Mouse (Mus musculus) ES-Bruce4 (cell line): ENCODE measurements around the gene Zswim7. TPM values are rescaled to one million over a fixed set of nuclear protein-coding genes. Genes with fewer than 3 reads are reported as not detected.
"Not testable (repeated sequence)": the region's sequence is repeated elsewhere in the genome, so short reads cannot be mapped to it uniquely, and the experiment has no call there.

ENCODE experiments used
- H3K27ac ChIP-seq: 2 replicates; pipeline ENCODE4 v1.5.1; 2012; ENCODE audit warnings: low read length, inconsistent platforms; ENCODE audit not compliant: insufficient read depth
- H3K27me3 ChIP-seq: 2 replicates; pipeline ENCODE4 v1.6.1; 2012; ENCODE audit warnings: mild to moderate bottlenecking, low read length, inconsistent platforms; ENCODE audit not compliant: control insufficient read depth, poor library complexity, insufficient read depth, severe bottlenecking
- H3K36me3 ChIP-seq: 2 replicates; pipeline ENCODE4 v1.6.1; 2012; ENCODE audit warnings: inconsistent platforms, mild to moderate bottlenecking, low read length, moderate library complexity; ENCODE audit not compliant: control insufficient read depth, poor library complexity, insufficient read depth, severe bottlenecking
- H3K4me1 ChIP-seq: one replicate; pipeline ENCODE4 v1.8.1; 2011; ENCODE audit warnings: low read length; ENCODE audit not compliant: control insufficient read depth, insufficient read depth
- H3K4me3 ChIP-seq: 2 replicates; pipeline ENCODE4 v1.5.1; 2011; ENCODE audit warnings: low read depth, mild to moderate bottlenecking, low read length
- H3K9ac ChIP-seq: 2 replicates; pipeline ENCODE4 v1.6.1; 2012; ENCODE audit warnings: low read depth, mild to moderate bottlenecking, inconsistent platforms; ENCODE audit not compliant: poor library complexity, severe bottlenecking
- H3K9me3 ChIP-seq: replicated peaks from 2 replicates; pipeline ENCODE4 v1.6.1; 2012; ENCODE audit warnings: mild to moderate bottlenecking, low read length, inconsistent platforms; ENCODE audit not compliant: control insufficient read depth, poor library complexity, insufficient read depth, severe bottlenecking
- CTCF ChIP-seq: IDR thresholded peaks from one replicate; pipeline ENCODE4 v1.8.1; 2011; ENCODE audit warnings: low read depth, low read length
- EP300 ChIP-seq: IDR thresholded peaks from 2 replicates; pipeline ENCODE4 v1.6.1; 2011; ENCODE audit warnings: low read depth, low read length; ENCODE audit not compliant: insufficient read depth
- POLR2A ChIP-seq: IDR thresholded peaks from one replicate; pipeline ENCODE4 v1.8.1; 2011; ENCODE audit warnings: low read length; ENCODE audit not compliant: insufficient read depth
- polyA plus RNA-seq: library from polyadenylated mRNA; stranded (reverse); fragments of >200 nt; gene quantifications from 2 replicates; pipeline ENCODE4 v1.2.4, GENCODE M21; 2011; ENCODE audit warnings: low read depth; ENCODE audit not compliant: missing spikeins, insufficient read depth, insufficient read length

The Zswim7 gene
- polyA plus RNA-seq, 1 experiment: 20.2 TPM

GRCm38 (mm10) chr11:62305866-62306265 lies 24.7 kb upstream of the Zswim7 start:
- no peak overlapping the region for H3K9ac ChIP-seq
- no peaks in the 10 kb centered on the region for H3K27me3 ChIP-seq
- no peaks in the 10 kb centered on the region for H3K4me1 ChIP-seq
- no peak for TF ChIP-seq EP300
- TF ChIP-seq POLR2A: no peak
- TF ChIP-seq CTCF: no peak
- no peak overlapping the region for H3K27ac ChIP-seq
- H3K4me3 ChIP-seq: no peak overlapping the region
- H3K36me3 ChIP-seq: peaks cover 22% of the 10 kb centered on the region
- no peaks in the 10 kb centered on the region for H3K9me3 ChIP-seq

- Histone ChIP-seq H3K4me1 (no peaks in the 10 kb centered on the region), H3K27me3 (no peaks in the 10 kb centered on the region), H3K4me3 (no peak overlapping the region), H3K9ac (no peak overlapping the region), H3K27ac (no peak overlapping the region), H3K9me3 (no peaks in the 10 kb centered on the region), H3K36me3 (peaks cover 10% of the 10 kb centered on the region)
- TF ChIP-seq POLR2A (no peak), CTCF (no peak), EP300 (no peak)
Observed at GRCm38 (mm10) chr11:62298883-62299282, 17.7 kb upstream of the Zswim7 start.

- peaks cover 18% of the 10 kb centered on the region for H3K36me3 ChIP-seq
Observed at GRCm38 (mm10) chr11:62294121-62294520, 12.9 kb upstream of the Zswim7 start.

GRCm38 (mm10) chr11:62287700-62288099 lies 6.5 kb upstream of the Zswim7 start:
- H3K27me3 ChIP-seq: no peaks in the 10 kb centered on the region
- H3K9me3 ChIP-seq: no peaks in the 10 kb centered on the region
- no peak overlapping the region for H3K4me3 ChIP-seq
- no peaks in the 10 kb centered on the region for H3K4me1 ChIP-seq
- peaks cover 32% of the 10 kb centered on the region for H3K36me3 ChIP-seq
- no peak overlapping the region for H3K27ac ChIP-seq
- TF ChIP-seq CTCF: no peak
- TF ChIP-seq EP300: no peak
- no peak for TF ChIP-seq POLR2A
- H3K9ac ChIP-seq: no peak overlapping the region

More at GRCm38 (mm10) chr11:62294121-62294520, 12.9 kb upstream of the Zswim7 start:
- H3K27me3 ChIP-seq: no peaks in the 10 kb centered on the region
- TF ChIP-seq EP300 (no peak), POLR2A (no peak), CTCF (no peak)
- H3K27ac ChIP-seq: peak overlapping the region; percentile 22; the same call in 1 of the 2 replicates
- H3K9me3 ChIP-seq: no peaks in the 10 kb centered on the region
- H3K4me1 ChIP-seq: no peaks in the 10 kb centered on the region
- no peak overlapping the region for H3K9ac ChIP-seq
- H3K4me3 ChIP-seq: no peak overlapping the region

- Histone ChIP-seq H3K27ac (no peak overlapping the region), H3K27me3 (no peaks in the 10 kb centered on the region), H3K4me1 (no peaks in the 10 kb centered on the region), H3K9me3 (no peaks in the 10 kb centered on the region), H3K9ac (no peak overlapping the region), H3K4me3 (no peak overlapping the region), H3K36me3 (peaks cover 21% of the 10 kb centered on the region)
- TF ChIP-seq POLR2A: no peak
- TF ChIP-seq EP300: no peak
- TF ChIP-seq CTCF: no peak
Observed at GRCm38 (mm10) chr11:62285020-62285419, 3.8 kb upstream of the Zswim7 start.

- not testable (repeated sequence) for H3K27me3 ChIP-seq, H3K9me3 ChIP-seq, H3K9ac ChIP-seq, H3K4me3 ChIP-seq, H3K4me1 ChIP-seq, H3K27ac ChIP-seq
- H3K36me3 ChIP-seq: peaks cover 21% of the 10 kb centered on the region
Observed at GRCm38 (mm10) chr11:62284020-62284419, 2.8 kb upstream of the Zswim7 start.
